Mouse (Mus musculus): ENCODE results near the gene N4bp1. TPM values are rescaled to one million over a fixed set of nuclear protein-coding genes. Genes with fewer than 3 reads are reported as not detected.

The N4bp1 gene
- 11.4 and 12.7 TPM in 2 replicates for polyA plus RNA-seq (2014; fragmentation: Nextera tagmentation; extraction: Ambion mirVana)

DNA sequence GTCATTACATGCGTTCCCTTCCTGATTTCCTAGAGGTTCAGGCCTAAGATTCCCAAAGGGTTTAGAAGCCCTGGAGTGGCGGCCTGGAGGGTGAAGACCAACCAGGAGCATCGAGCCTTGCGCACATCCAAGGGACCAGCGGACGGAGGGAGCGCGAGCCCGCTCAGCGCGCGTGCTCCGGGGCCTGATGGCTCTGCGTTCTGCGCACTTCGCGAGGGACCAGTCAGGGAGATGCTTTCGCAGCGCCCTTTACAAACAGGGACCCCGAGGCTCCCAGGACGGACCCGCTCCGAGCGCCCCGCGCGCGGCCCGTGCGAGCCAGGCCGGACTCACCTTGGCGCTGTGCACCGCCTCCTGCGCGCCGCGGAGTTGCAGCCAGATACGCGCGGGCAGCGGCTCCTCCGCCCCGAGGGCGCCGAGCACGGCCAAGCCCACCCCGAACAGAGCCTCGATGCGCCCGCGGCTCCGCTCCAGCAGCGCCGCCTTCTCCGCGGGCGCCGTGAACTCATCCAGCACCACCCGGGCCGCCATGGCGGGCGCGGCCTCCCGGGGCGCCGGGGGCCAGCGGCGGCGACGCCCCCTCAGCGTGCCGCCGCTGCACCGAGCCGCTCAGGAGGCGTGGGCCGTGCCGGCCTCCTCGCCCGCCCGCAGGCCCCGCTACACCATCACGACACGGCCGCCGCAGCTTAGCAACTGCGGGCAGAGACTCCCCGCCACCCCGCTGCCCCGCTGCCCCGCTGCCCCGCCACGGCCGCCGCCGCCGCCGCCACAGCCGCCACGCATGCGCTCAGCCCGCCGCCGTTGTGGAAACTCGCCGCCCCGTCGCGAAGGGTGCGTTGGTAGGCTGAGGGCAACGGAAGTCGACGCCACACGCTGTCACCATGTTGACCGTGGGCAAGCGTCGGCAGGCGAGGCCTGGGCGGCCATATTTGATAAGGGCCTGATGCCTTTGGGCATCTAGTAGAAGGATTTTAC is at the start of gene N4bp1:
Gene N4bp1 (minus strand): TSS at position 770 of the 975 bp plus-strand sequence.
- Histone ChIP-seq H3K9me3 (ENCODE audit: control insufficient read depth, low read length) (no peaks in the 10 kb centered on the region), H3K27ac (ENCODE audit: low read depth, low read length) (peak within 1 kb of the TSS; percentile 86), H3K4me2 (ENCODE audit: low read depth, low read length) (peak within 1 kb of the TSS; percentile 95), H3K27me3 (ENCODE audit: control insufficient read depth, insufficient read depth, low read length) (no peaks in the 10 kb centered on the region), H3K9ac (replicated peaks; ENCODE audit: low read depth, low read length) (peak within 1 kb of the TSS; percentile 91), H3K36me3 (ENCODE audit: control insufficient read depth, insufficient read depth, low read length) (0 out of 2 replicates have a peak, but pooled peaks cover 1% of the 10 kb centered on the region), H3K4me1 (ENCODE audit: control insufficient read depth, insufficient read depth, low read length) (peaks cover 20% of the 10 kb centered on the region), H3K4me3 (ENCODE audit: low read depth, low read length) (peak within 1 kb of the TSS; percentile 90)
- under 1% methylated on average over 115 of the region's 119 CpGs for WGBS
- peak; percentile 97 for ATAC-seq (ENCODE audit: low read depth)

DNA sequence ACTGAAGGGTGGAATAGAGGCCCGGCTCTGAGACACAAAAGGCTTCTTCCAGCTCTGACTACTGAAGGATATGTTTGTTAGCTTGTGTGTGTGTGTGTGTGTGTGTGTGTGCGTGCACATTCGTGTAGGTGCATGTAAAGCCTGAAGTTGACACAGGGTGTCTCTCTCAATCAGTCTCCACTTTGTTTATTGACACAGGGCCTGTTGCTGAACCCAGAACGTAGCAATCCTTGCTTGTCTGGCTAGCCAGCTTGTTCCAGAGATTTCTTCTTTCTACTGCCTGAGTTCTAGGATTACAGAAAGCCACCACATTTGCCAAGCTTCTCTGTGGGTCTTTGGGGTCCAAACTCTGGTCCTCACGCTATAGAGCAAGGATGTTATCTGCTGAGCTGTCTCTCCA is 49.8 kb upstream of the N4bp1 start:
- 69% methylated on average over 5 of the region's 5 CpGs for WGBS
- no peak overlapping the region for H3K4me3 ChIP-seq (ENCODE audit: low read depth, low read length)
- no peak overlapping the region for H3K4me2 ChIP-seq (ENCODE audit: low read depth, low read length)
- ATAC-seq (ENCODE audit: low read depth): no peak
- H3K36me3 ChIP-seq (ENCODE audit: control insufficient read depth, insufficient read depth, low read length): no peaks in the 10 kb centered on the region
- H3K9me3 ChIP-seq (ENCODE audit: control insufficient read depth, low read length): no peaks in the 10 kb centered on the region
- H3K27me3 ChIP-seq (ENCODE audit: control insufficient read depth, insufficient read depth, low read length): no peaks in the 10 kb centered on the region
- H3K4me1 ChIP-seq (ENCODE audit: control insufficient read depth, insufficient read depth, low read length): no peaks in the 10 kb centered on the region
- no peak overlapping the region for H3K9ac ChIP-seq (replicated peaks; ENCODE audit: low read depth, low read length)
- no peak overlapping the region for H3K27ac ChIP-seq (ENCODE audit: low read depth, low read length)

DNA sequence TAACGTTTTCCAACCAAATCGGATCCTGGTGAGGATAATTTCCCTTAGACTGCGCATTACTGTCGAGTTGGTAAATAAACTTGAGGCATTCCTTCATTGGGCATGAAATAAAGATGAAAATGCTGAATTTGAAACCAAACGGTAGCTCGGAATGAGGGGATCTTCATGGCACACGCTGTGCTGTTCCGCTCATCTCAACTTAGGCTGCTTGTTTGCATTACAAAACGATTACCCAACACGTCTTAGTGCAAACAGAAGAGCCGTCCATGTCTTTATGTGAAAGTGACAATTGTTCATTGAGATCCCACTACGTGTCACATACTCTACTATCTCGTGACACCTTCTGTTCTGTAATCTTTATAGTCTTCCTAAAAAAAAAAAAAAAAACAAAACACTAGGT is 49.3 kb upstream of the N4bp1 start:
- no peaks in the 10 kb centered on the region for H3K27me3 ChIP-seq (ENCODE audit: control insufficient read depth, insufficient read depth, low read length)
- no peak overlapping the region for H3K9ac ChIP-seq (replicated peaks; ENCODE audit: low read depth, low read length)
- H3K4me2 ChIP-seq (ENCODE audit: low read depth, low read length): no peak overlapping the region
- H3K36me3 ChIP-seq (ENCODE audit: control insufficient read depth, insufficient read depth, low read length): no peaks in the 10 kb centered on the region
- H3K9me3 ChIP-seq (ENCODE audit: control insufficient read depth, low read length): no peaks in the 10 kb centered on the region
- H3K27ac ChIP-seq (ENCODE audit: low read depth, low read length): no peak overlapping the region
- WGBS: 46% methylated on average over 13 of the region's 13 CpGs
- no peak for ATAC-seq (ENCODE audit: low read depth)
- H3K4me1 ChIP-seq (ENCODE audit: control insufficient read depth, insufficient read depth, low read length): no peaks in the 10 kb centered on the region
- H3K4me3 ChIP-seq (ENCODE audit: low read depth, low read length): no peak overlapping the region

DNA sequence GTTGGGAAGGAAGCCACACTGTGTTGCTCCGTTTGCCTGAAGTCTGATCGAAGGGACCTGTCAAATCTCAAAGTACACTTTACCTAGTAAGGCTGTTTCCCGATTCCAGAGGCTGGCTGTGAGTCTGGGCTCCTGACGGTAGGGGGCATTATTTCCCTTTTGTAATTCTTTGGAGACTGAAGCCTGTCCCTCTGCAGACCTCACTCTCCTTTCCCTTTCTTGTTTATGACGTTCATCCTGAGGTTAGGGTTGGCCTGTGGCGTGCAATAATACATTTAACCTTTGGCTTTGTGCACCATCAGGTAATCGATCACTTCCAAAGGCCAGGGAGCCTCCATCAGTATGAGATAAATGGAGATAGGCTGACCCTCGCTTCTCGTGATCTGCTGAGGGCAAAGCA is 48.8 kb upstream of the N4bp1 start:
- Histone ChIP-seq H3K27me3 (ENCODE audit: control insufficient read depth, insufficient read depth, low read length) (no peaks in the 10 kb centered on the region), H3K36me3 (ENCODE audit: control insufficient read depth, insufficient read depth, low read length) (no peaks in the 10 kb centered on the region), H3K27ac (ENCODE audit: low read depth, low read length) (no peak overlapping the region), H3K9ac (replicated peaks; ENCODE audit: low read depth, low read length) (no peak overlapping the region), H3K4me3 (ENCODE audit: low read depth, low read length) (no peak overlapping the region), H3K4me1 (ENCODE audit: control insufficient read depth, insufficient read depth, low read length) (no peaks in the 10 kb centered on the region), H3K4me2 (ENCODE audit: low read depth, low read length) (no peak overlapping the region), H3K9me3 (ENCODE audit: control insufficient read depth, low read length) (no peaks in the 10 kb centered on the region)
- 20% methylated on average over 9 of the region's 9 CpGs for WGBS
- no peak; the same call in 1 of the 2 replicates for ATAC-seq (ENCODE audit: low read depth)

DNA sequence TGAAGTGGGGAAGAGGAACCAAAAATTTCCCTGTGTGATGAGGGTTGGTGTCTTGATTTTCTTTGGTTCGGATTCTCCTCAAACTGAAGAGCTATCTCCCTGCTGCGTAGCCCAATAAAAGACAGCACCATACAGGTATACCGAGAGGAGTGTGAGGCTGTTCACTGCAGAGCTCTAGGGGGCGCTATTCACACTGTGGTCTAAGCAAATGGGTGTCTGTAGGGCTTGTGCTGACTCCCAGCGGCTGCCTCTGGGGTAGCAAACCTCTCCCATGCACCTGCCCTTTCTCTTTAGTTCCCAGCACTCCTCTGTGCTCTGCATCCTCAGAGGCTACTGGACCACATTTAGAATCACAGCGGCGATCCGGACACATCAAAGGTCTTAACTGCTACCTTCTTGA is 41.2 kb upstream of the N4bp1 start:
- Histone ChIP-seq H3K36me3 (ENCODE audit: control insufficient read depth, insufficient read depth, low read length) (no peaks in the 10 kb centered on the region), H3K27me3 (ENCODE audit: control insufficient read depth, insufficient read depth, low read length) (no peaks in the 10 kb centered on the region), H3K9me3 (ENCODE audit: control insufficient read depth, low read length) (no peaks in the 10 kb centered on the region), H3K9ac (replicated peaks; ENCODE audit: low read depth, low read length) (no peak overlapping the region), H3K27ac (ENCODE audit: low read depth, low read length) (no peak overlapping the region), H3K4me3 (ENCODE audit: low read depth, low read length) (no peak overlapping the region), H3K4me1 (ENCODE audit: control insufficient read depth, insufficient read depth, low read length) (no peaks in the 10 kb centered on the region), H3K4me2 (ENCODE audit: low read depth, low read length) (no peak overlapping the region)
- 66% methylated on average over 8 of the region's 8 CpGs for WGBS
- ATAC-seq (ENCODE audit: low read depth): no peak

DNA sequence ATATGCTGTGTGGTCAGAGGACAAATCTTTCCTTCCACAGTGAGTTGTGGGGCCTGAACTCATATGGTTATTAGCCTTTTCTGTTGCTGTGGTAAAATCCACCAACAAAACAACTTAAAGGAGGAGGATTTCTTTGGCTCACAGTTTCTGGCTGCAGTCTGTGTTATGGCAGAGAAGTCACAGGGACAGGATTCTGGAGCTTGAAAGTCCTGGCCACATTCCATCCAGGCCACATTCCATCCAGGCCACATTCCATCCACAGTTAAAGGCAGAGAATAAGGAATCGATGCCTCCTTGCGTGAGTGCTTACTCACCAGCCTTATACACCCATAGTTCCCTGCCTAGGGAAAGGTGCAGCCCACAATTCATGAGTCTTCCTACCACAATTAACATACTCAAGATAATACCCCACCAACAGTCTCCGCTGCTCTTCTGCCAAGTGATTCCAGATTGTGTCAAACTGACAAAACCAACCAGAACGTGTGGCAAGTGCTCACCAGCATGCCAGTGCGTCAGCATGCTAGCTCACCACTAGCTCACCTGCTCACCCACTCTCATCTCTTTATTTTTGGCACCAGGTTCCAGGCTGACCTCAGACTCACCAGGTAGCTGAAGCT is 38.3 kb upstream of the N4bp1 start:
- H3K9ac ChIP-seq (replicated peaks; ENCODE audit: low read depth, low read length): no peak overlapping the region
- H3K9me3 ChIP-seq (ENCODE audit: control insufficient read depth, low read length): no peaks in the 10 kb centered on the region
- no peak overlapping the region for H3K4me2 ChIP-seq (ENCODE audit: low read depth, low read length)
- H3K27me3 ChIP-seq (ENCODE audit: control insufficient read depth, insufficient read depth, low read length): no peaks in the 10 kb centered on the region
- WGBS: 79% methylated on average over 5 of the region's 5 CpGs
- no peaks in the 10 kb centered on the region for H3K36me3 ChIP-seq (ENCODE audit: control insufficient read depth, insufficient read depth, low read length)
- H3K27ac ChIP-seq (ENCODE audit: low read depth, low read length): no peak overlapping the region
- ATAC-seq (ENCODE audit: low read depth): no peak
- no peaks in the 10 kb centered on the region for H3K4me1 ChIP-seq (ENCODE audit: control insufficient read depth, insufficient read depth, low read length)
- no peak overlapping the region for H3K4me3 ChIP-seq (ENCODE audit: low read depth, low read length)

DNA sequence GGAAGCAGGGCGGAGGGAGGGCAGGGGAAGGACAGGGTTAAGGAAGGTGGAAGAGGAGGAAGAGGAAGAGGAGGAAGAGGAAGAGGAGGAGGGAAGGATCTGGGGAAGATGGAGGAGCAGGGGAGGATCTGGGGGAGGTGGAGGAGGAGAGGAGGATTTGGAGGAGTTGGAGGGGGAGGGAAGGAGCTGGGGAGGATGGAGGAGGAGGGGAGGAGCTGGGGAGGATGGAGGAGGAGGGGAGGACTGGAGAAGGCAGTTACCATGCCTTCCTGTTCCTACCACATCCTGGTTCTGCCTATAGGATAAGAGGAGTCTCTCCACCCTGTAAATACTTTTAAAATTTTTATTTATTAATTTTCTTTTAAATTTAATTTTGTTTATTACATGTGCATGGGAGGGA is 37.6 kb upstream of the N4bp1 start:
- no peak overlapping the region for H3K4me2 ChIP-seq (ENCODE audit: low read depth, low read length)
- no peaks in the 10 kb centered on the region for H3K27me3 ChIP-seq (ENCODE audit: control insufficient read depth, insufficient read depth, low read length)
- H3K9ac ChIP-seq (replicated peaks; ENCODE audit: low read depth, low read length): no peak overlapping the region
- H3K27ac ChIP-seq (ENCODE audit: low read depth, low read length): no peak overlapping the region
- no peak overlapping the region for H3K4me3 ChIP-seq (ENCODE audit: low read depth, low read length)
- H3K36me3 ChIP-seq (ENCODE audit: control insufficient read depth, insufficient read depth, low read length): no peaks in the 10 kb centered on the region
- 71% methylated on average over 1 of the region's 1 CpGs for WGBS
- no peak for ATAC-seq (ENCODE audit: low read depth)
- no peaks in the 10 kb centered on the region for H3K4me1 ChIP-seq (ENCODE audit: control insufficient read depth, insufficient read depth, low read length)
- no peaks in the 10 kb centered on the region for H3K9me3 ChIP-seq (ENCODE audit: control insufficient read depth, low read length)

DNA sequence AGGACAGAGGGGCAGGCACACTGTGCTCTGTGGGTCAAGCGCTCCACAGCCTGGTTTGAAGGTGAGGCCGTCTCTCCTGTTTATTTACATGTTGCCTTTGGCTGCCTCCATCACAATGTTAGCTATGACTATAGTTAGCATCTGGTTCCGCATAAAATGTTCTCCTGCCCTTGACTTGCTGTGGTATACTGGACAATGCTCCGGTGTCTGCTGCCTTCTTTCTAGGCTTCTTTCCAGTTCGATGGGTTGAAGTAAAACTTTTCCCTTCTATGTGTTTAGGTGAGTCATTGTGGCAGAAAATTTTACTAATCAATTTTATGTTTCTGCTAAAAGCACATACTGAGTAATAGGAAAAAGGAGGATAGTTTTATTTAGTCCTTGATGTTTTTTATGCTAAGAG is 37.1 kb upstream of the N4bp1 start:
- 83% methylated on average over 5 of the region's 5 CpGs for WGBS
- Histone ChIP-seq H3K36me3 (ENCODE audit: control insufficient read depth, insufficient read depth, low read length) (no peaks in the 10 kb centered on the region), H3K27me3 (ENCODE audit: control insufficient read depth, insufficient read depth, low read length) (no peaks in the 10 kb centered on the region), H3K9ac (replicated peaks; ENCODE audit: low read depth, low read length) (no peak overlapping the region), H3K9me3 (ENCODE audit: control insufficient read depth, low read length) (no peaks in the 10 kb centered on the region), H3K4me1 (ENCODE audit: control insufficient read depth, insufficient read depth, low read length) (no peaks in the 10 kb centered on the region), H3K4me2 (ENCODE audit: low read depth, low read length) (no peak overlapping the region), H3K27ac (ENCODE audit: low read depth, low read length) (no peak overlapping the region), H3K4me3 (ENCODE audit: low read depth, low read length) (no peak overlapping the region)
- ATAC-seq (ENCODE audit: low read depth): no peak

DNA sequence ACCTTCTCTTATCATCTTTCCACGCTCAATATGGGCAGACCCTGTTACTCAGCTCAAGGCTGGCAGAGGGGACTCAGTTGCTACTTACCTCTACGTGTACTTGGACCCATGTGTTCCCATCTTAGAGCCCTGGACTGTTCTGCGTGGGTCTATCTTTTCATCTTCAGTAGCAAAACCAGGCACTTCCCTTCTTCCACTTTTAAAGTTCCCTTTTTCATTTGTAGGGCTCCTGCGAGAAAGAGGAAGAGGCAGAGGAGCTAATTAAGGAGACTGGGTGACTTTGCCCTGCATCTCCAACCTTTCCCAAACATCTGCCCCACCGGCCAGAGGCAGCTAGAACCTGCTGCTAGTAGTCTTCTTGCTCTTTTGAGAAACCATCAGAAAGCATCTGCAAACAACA is 35.9 kb upstream of the N4bp1 start:
- H3K36me3 ChIP-seq (ENCODE audit: control insufficient read depth, insufficient read depth, low read length): no peaks in the 10 kb centered on the region
- 81% methylated on average over 5 of the region's 5 CpGs for WGBS
- H3K27ac ChIP-seq (ENCODE audit: low read depth, low read length): no peak overlapping the region
- ATAC-seq (ENCODE audit: low read depth): no peak
- H3K4me3 ChIP-seq (ENCODE audit: low read depth, low read length): no peak overlapping the region
- H3K27me3 ChIP-seq (ENCODE audit: control insufficient read depth, insufficient read depth, low read length): no peaks in the 10 kb centered on the region
- H3K4me1 ChIP-seq (ENCODE audit: control insufficient read depth, insufficient read depth, low read length): no peaks in the 10 kb centered on the region
- no peaks in the 10 kb centered on the region for H3K9me3 ChIP-seq (ENCODE audit: control insufficient read depth, low read length)
- H3K9ac ChIP-seq (replicated peaks; ENCODE audit: low read depth, low read length): no peak overlapping the region
- no peak overlapping the region for H3K4me2 ChIP-seq (ENCODE audit: low read depth, low read length)

Data from neural tube, embryonic 14.5 days (tissue).